Mouse (Mus musculus): ENCODE data around the gene Tcte2.

Tcte2 gene

DNA sequence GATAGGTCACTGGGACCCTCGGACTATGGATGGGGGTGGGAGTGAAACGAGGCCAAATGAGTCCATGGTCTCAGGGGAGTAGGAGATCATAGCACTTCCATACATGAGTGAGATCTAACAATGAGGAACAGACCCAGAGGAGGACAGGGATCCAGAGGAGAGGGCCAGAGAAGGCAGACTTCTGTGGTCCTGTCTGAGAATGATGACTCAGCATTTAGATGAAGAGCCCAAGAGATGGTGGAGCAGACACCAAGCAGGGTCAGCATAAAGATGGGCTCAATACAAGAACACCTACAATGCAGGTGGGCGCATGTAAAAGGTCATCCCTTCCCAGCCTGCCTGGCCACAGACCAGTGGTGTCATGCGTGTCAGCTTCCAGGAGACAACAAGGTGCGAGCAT, 41.4 kb downstream of the Tcte2 start:
- no peak for DNase-seq (ENCODE audit: low read depth, low spot score)

DNA sequence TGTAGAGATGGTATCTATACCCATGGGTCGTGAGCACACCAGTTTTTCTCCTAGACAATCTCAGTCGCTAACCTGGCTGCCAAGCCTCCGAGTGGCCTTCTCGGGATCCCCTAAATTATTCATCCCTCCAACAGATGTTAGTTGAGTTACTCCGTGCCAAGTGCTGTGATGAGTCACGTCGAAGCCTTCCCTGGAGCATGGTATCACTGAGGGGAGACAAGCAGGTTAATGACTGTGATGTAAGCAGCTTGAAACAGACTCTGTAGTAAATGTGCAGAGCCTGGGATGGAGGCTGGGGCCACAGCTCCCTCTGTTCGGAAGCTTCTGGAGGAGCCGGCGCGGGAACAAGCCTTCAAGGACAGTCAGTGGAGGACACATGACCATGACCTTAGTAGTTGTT, 44.2 kb downstream of the Tcte2 start:
- no peak for DNase-seq (ENCODE audit: low read depth, low spot score)

- DNase-seq (ENCODE audit: low read depth, low spot score) = no peak
These were observed 45.3 kb downstream of the Tcte2 start for GRCm38 (mm10) chr17:13716336-13716735.

DNA sequence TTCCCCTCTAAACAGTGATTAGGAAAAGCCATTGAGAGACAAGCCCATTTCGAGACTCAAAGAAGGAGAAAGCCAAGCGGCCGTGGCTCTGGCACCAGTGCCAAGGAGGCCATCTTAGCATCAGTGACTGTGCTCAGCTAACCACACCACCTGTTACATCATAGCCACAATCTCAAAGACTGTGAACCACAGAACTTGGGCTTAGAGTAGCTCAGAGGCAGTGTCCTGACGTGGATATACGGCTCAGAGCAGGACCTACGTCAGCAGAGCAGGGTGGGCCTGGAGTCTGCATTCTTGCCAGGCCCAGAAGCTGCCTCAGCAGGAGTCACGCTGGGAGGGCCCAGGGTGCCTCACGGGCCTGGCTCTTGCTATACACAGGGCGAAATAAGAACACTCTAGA, 46.1 kb downstream of the Tcte2 start:
- no peak for DNase-seq (ENCODE audit: low read depth, low spot score)

DNA sequence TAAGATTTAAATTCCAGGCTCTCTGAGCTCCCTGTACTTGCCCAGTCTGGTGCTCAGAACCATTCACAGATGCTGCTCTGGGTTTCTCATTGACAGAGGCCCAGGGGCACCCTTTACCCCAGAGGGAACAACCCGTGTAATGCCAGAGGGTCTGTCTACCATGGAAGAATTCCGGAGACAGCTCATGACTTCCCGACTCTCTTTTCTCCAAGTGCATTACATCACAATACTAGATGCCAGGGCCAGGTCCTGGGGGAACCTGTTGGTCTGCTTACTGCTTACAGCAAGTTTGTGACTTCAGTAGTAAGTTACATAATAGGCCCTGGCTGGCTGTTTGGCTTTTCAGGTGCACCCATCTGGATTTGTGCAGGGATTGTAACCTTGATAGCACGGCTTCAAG, 47.0 kb downstream of the Tcte2 start:
- no peak for DNase-seq (ENCODE audit: low read depth, low spot score)

DNA sequence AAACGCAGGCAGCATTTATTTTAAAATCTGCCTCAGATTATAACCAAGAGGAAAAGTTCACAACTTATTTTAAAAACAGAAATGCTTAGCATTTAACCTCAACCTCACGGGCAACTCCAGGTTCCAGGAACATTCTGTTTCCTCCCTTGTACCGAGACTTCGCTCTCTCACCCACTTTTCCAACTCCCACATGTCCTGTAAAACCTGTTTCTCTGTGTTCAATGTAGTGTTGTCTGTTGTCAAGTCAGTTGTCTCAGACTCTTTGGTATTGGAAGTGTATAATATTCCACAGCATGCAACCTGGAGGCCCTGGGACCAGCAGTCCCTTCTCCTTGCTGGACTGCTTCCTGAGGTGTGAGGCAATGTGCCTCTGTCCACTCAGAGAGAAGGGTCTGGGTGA, 47.5 kb downstream of the Tcte2 start:
- no peak for DNase-seq (ENCODE audit: low read depth, low spot score)

DNA sequence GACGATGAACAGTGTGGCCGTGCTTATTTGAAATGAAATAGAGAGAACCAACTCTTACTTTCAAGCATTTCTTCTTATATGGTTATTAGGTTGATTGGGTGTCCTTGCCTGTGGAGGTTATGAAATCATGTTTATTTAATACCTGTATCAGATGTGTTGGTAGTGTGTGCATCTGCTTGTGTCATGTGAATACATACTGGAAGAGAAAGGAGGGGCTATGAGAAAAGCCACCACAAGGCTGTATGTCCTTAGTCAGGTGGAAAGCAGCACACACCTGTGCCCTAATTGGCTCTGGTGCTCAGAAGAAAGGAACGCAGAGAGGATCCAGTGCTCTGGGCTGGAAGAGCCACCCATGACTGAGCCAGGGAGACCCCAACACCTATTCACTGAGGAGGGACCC, 49.1 kb downstream of the Tcte2 start:
- no peak for DNase-seq (ENCODE audit: low read depth, low spot score)

DNA sequence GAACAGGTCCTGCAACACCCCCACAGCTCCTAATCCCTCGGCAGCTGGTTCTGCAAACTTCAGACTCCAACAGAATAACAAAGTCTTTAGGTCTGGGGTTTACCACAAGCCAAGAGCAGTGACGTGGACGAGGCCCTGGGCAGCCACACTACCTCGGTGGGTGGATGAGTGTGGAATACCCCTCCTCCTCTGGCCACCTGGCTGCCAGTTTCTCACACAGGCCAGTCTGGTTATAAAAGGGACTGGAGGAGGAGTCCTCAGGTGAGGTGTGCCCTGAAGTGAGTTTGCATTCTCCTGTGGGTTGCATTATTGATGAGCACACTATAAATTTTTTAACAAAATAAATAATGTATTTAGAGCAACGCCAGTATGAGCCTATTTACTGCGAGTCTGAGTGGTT, 49.5 kb downstream of the Tcte2 start:
- no peak for DNase-seq (ENCODE audit: low read depth, low spot score)

DNA sequence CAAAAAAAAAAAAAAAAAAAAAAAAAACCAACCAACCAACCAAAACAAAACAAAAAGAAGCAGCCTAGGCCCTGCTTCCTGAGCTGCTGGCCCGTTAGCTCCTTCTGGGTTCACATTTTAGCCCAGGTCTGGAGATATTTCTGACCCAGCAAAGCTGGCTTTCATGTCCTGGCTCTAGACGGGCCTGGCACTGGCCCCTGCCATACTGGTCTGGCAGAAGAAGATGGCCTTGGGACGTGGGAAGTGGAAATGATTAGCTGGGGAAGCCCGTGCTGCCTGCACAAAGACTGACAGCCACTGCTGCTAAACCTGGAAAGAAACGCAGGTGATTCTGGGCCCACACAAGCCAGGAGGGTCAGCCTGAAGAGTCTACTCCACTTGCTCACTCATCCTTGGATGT, 50.5 kb downstream of the Tcte2 start:
- DNase-seq (ENCODE audit: low read depth, low spot score) = no peak

DNA sequence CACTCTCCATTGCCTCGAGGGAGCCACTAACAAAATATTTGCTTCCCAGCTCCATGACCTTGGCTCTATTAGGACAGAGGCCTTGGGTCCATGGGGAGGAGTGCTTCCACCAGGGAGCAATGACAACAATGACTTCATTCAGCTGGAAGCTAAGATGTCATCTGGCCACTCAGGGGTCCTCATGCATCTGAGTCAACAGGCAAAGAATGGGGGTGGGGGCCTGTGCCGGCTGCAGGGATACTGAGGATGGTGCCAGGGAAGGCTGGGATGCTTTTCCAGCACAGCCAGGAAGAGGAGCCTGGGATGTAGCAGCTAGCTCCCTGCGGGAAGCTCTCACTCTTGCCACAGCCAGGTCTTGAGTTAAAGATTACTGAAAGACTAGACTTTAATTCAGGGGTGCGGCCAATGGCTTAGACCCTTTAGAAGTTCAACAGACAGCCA, 56.1 kb downstream of the Tcte2 start:
- no peak for DNase-seq (ENCODE audit: low read depth, low spot score)

DNA sequence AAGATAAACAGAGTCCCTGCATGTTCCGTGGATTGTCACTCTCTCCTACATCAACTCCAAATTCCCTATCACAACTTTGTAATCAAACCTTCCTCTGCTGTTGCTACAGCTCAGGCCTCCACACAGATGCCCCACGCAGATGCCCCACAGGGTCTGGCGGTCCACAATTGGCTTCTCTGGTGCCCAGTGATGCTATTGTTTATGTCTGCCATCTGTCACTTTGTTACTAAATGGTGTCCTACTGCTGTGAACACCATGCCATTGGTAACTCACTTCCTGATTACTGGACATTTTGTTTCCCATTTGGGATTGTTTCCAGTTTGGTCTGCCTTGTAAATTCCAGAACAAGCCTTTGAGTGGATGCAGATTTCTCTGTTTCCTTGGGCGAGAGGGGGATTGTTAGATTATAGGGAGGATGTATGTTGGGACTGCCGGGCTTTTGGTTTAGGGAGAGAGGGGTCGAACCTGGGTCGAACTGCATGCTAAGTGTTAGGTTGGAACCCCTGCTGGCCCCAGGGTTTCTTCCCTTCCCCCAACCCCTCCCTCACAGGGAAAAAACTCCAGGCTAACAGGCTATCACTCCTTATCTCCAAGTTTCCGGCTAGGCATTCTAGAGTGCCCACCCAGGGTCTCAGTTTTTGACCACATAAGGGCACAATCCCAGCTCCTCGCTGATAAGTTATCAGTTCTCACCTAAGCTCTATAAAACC, 57.9 kb downstream of the Tcte2 start:
- no peak for DNase-seq (ENCODE audit: low read depth, low spot score)

DNA sequence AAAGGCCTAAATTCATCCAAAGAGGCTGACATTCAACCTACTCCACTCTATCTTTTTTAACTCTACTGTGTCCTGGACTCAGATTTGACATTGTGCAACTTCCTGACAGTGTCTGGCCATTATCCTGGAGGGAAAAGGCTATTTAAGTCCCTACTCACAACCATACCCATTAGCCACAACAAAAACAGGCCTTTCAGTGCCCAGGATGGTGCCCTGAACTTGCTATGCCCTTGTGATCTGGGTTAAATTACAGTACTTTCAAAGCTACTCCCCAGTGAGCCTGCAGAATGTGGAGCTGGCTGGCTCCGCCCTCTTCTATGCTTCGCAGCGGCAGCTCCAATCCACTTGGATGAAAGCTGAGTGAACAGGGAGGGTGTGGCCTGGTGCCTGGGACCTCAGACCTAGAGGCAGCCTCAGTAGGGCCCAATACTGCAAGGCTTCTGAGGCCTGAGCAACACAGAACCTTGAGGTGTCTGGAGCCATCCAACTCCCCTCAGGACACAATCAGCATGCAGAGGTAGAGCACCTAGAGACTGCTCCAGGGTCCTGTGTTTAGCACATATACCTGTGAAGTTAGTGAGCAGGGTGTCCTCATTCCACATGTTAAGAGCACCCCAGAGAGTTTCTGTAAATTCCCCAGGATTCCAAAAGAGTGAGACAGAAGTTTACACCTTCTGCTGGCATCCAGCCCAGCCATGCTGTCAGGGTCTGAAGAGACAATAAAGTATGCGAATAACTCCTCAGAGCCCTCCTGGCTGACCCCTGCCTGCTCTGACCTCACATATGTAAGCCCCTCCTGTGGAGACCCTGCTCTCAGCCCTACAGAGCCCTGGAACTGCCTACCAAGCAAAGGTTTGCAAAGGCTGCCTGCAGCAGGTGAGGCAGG, 61.3 kb downstream of the Tcte2 start:
- peak; percentile 66 for DNase-seq (ENCODE audit: low read depth, low spot score)

DNA sequence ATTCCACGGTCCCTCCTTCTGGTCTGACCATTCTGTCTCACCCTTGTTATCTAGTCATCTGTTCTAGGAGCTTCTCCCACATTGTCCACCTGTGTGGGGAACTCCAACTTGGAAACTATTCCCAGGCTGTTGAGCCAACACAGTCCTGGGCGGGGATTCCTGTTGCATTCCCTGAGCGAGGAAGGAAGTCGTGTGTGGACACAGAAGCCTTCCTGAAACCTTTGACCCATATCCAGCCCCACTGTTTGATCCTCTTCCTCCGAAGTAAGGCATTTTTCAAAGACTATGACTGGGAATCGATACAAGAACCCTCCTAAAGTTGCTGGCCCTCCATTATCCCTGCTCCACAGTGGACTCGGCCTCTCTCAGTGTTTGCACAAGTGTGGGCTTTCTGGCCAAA, 61.9 kb downstream of the Tcte2 start:
- no peak for DNase-seq (ENCODE audit: low read depth, low spot score)

DNA sequence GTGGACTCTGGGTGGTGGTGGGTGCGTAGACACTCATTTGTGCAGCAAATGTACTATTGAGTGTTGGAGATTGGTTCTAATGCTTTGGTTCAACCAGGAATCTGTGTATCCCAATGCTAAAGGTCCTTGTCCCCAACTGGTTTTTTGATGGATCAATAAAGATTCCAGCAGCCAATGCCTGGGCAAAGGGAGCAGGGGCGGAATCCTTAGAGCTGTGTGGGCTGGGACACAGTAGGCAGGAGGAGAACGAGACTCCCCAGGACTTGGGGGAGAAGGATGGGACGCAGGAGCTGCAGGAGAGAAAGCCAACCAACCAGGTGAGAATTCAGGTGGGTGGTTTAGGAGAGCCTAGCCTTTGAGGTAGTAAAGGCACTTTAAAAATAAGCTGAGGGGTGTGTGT, 63.4 kb downstream of the Tcte2 start:
- DNase-seq (ENCODE audit: low read depth, low spot score) = no peak

GRCm38 (mm10) chr17:13697646-13698045, 64.0 kb downstream of the Tcte2 start:
- DNase-seq (ENCODE audit: low read depth, low spot score) = no peak

GRCm38 (mm10) chr17:13695881-13696280, 65.7 kb downstream of the Tcte2 start:
- no peak for DNase-seq (ENCODE audit: low read depth, low spot score)

DNA sequence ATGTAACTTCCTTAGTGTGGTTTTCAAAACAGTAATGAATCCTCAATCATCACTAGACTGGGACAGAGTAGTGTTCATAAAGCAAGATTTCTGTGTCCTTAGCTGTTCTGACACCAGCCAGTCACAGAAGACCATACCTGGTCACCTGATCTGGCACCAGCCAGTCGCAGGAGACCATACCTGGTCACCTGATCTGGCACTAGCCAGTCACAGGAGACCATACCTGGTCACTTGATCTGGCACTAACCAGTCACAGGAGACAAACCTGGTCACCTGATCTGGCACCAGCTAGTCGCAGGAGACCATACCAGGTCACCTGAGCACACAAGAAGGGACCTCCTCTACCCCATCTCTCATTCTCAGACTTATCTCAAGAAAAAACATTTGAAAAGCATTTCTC, 66.4 kb downstream of the Tcte2 start:
- no peak for DNase-seq (ENCODE audit: low read depth, low spot score)

GRCm38 (mm10) chr17:13694181-13694580, 67.4 kb downstream of the Tcte2 start:
- no peak for DNase-seq (ENCODE audit: low read depth, low spot score)

DNA sequence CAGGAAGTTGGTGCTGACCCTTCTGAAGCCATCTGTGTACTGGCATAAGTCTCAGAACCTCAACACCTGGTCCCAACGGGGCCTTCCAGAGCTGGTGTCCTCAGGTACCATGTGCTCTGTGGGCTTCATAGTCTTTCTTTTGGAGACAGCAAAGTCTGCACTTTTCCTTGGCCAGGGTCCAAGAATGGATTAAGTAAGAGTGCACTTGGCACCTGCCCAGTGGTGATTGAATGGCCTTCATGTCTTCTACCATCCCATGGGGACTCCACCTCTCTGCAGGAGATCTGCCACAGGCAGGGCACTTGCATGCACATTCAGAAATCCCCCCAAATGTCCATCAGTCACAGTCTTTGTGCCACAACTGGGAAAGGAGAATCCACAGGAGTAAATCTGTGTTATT, 74.0 kb downstream of the Tcte2 start:
- no peak for DNase-seq (ENCODE audit: low read depth, low spot score)

DNA sequence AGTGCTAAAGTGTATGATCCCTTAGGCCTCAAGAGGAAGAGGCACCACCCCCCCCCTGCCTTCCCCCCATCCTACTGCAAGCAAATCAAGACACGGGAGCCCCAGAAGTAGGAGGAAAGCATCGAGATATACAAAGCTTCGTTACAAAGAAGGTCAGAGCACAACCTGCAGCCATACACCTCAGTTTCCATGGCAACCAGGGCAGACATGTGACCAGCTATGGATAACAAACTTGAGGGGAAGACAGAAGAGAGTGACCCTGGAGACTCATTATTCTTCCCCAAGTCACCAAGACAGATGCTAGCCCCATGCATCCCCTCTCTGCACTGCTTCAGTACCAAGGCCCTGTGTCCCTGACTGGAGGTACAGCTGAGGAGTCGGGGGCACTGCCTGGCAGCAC, 74.5 kb downstream of the Tcte2 start:
- DNase-seq (ENCODE audit: low read depth, low spot score) = no peak

- DNase-seq (ENCODE audit: low read depth, low spot score) = no peak
These were observed 76.0 kb downstream of the Tcte2 start for GRCm38 (mm10) chr17:13685621-13686020.

- no peak for DNase-seq (ENCODE audit: low read depth, low spot score)
These were observed 77.4 kb downstream of the Tcte2 start for GRCm38 (mm10) chr17:13684256-13684655.
